Mouse (Mus musculus) olfactory bulb, adult 2 months (tissue): Measurements from ENCODE around the gene Tnfaip8l1. TPM values are rescaled to one million over a fixed set of nuclear protein-coding genes. Genes with fewer than 3 reads are reported as not detected.

Source experiments
- H3K27ac ChIP-seq: fragments of 200-500 bp; 2 replicates; pipeline ENCODE4 v1.5.1; 2012; ENCODE audit warnings: low read depth, low read length; ENCODE audit not compliant: insufficient read depth
- H3K4me1 ChIP-seq: fragments of 200-500 bp; 2 replicates; pipeline ENCODE4 v1.6.1; 2012; ENCODE audit warnings: low read length; ENCODE audit not compliant: control insufficient read depth, insufficient read depth
- H3K4me3 ChIP-seq: fragments of 200-500 bp; 2 replicates; pipeline ENCODE4 v1.5.1; 2012; ENCODE audit warnings: mild to moderate bottlenecking, low read depth, low read length, moderate library complexity; ENCODE audit not compliant: insufficient read depth
- CTCF ChIP-seq: fragments of 200-500 bp; IDR thresholded peaks from 2 replicates; pipeline ENCODE4 v1.5.1; 2012; ENCODE audit warnings: low read depth, mild to moderate bottlenecking, low read length, moderate library complexity; ENCODE audit not compliant: insufficient read depth
- POLR2A ChIP-seq: fragments of 200-500 bp; IDR thresholded peaks from 2 replicates; pipeline ENCODE4 v1.6.1; 2012; ENCODE audit warnings: mild to moderate bottlenecking, low read depth, low read length, moderate library complexity; ENCODE audit not compliant: insufficient read depth
- WGBS: fragments of 180-500 bp; shearing (Covaris S2); methylation state at CpG from one replicate; pipeline ENCODE4 v1.1.7; 2018; 5-methylcytosine and 5-hydroxymethylcytosine counted together
- polyA plus RNA-seq: library from polyadenylated mRNA; stranded (reverse); fragments of >200 nt; gene quantifications from 2 replicates; pipeline ENCODE4 v1.2.4, GENCODE M21; 2012; ENCODE audit warnings: low replicate concordance; ENCODE audit not compliant: missing spikeins, insufficient read depth, insufficient read length

Tnfaip8l1 gene
- polyA plus RNA-seq, 1 experiment, result not detected

GRCm38 (mm10) chr17:56218377-56219191 is 56.3 kb downstream of the Tnfaip8l1 start, which contains the start of gene Dpp9:
TSS of gene Dpp9 (minus strand) at chr17:56218905.
- peaks cover 25% of the 10 kb centered on the region for H3K4me1 ChIP-seq
- peak within 1 kb of the TSS; percentile 85 for H3K27ac ChIP-seq
- WGBS, result under 1% methylated on average over 74 of the region's 78 CpGs
- TF ChIP-seq CTCF, result no peak
- TF ChIP-seq POLR2A, result peak; percentile 73
- peak within 1 kb of the TSS; percentile 92 for H3K4me3 ChIP-seq

GRCm38 (mm10) chr17:56219251-56219650 is 57.0 kb downstream of the Tnfaip8l1 start:
- TF ChIP-seq CTCF (no peak), POLR2A (no peak)
- peak overlapping the region; percentile 92 for H3K4me3 ChIP-seq
- peak overlapping the region; percentile 55 for H3K27ac ChIP-seq
- 36% methylated on average over 12 of the region's 12 CpGs for whole genome bisulfite sequencing
- H3K4me1 ChIP-seq, result peaks cover 25% of the 10 kb centered on the region

- no peak for TF ChIP-seq POLR2A
- TF ChIP-seq CTCF, result no peak
- peaks cover 25% of the 10 kb centered on the region for H3K4me1 ChIP-seq
- H3K4me3 ChIP-seq, result no peak overlapping the region
- 69% methylated on average over 3 of the region's 3 CpGs for WGBS
- H3K27ac ChIP-seq, result no peak overlapping the region
Observed at GRCm38 (mm10) chr17:56219805-56220204, 57.5 kb downstream of the Tnfaip8l1 start.

Other genes with a start within 250 kb of the Tnfaip8l1 start
- not detected in 2 replicates for gene Zfp119b, start 213.0 kb upstream of the Tnfaip8l1 start, polyA plus RNA-seq
- gene Ebi3, start 209.8 kb upstream of the Tnfaip8l1 start, polyA plus RNA-seq, result not detected in 2 replicates
- not detected in 2 replicates for gene Yju2, start 203.4 kb upstream of the Tnfaip8l1 start, polyA plus RNA-seq
- gene Shd, start 192.0 kb upstream of the Tnfaip8l1 start, polyA plus RNA-seq, result not detected in 2 replicates
- not detected in 2 replicates for gene Fsd1, start 176.0 kb upstream of the Tnfaip8l1 start, polyA plus RNA-seq
- gene Stap2, start 156.9 kb upstream of the Tnfaip8l1 start, polyA plus RNA-seq, result not detected in 2 replicates
- not detected in 2 replicates for gene Mpnd, start 156.8 kb upstream of the Tnfaip8l1 start, polyA plus RNA-seq
- not detected in 2 replicates for gene Sh3gl1, start 125.8 kb upstream of the Tnfaip8l1 start, polyA plus RNA-seq
- gene Chaf1a, start 122.0 kb upstream of the Tnfaip8l1 start, polyA plus RNA-seq, result not detected in 2 replicates
- not detected in 2 replicates for gene Ubxn6, start 87.4 kb upstream of the Tnfaip8l1 start, polyA plus RNA-seq
- gene Hdgfl2, start 82.8 kb upstream of the Tnfaip8l1 start, polyA plus RNA-seq, result 483 TPM in 1 of 2 replicates, not detected in the other
- gene Plin4, start 52.7 kb upstream of the Tnfaip8l1 start, polyA plus RNA-seq, result not detected in 2 replicates
- not detected in 2 replicates for gene Plin5, start 44.9 kb upstream of the Tnfaip8l1 start, polyA plus RNA-seq
- not detected in 2 replicates for gene Lrg1, start 40.5 kb upstream of the Tnfaip8l1 start, polyA plus RNA-seq
- gene Sema6b, start 22.1 kb upstream of the Tnfaip8l1 start, polyA plus RNA-seq, result not detected in 2 replicates
- gene Mydgf, start 21.4 kb downstream of the Tnfaip8l1 start, polyA plus RNA-seq, result not detected in 2 replicates
- not detected in 2 replicates for gene Dpp9, start 56.4 kb downstream of the Tnfaip8l1 start, polyA plus RNA-seq
- gene Fem1a, start 94.3 kb downstream of the Tnfaip8l1 start, polyA plus RNA-seq, result not detected in 2 replicates
- gene Ticam1, start 114.3 kb downstream of the Tnfaip8l1 start, polyA plus RNA-seq, result not detected in 2 replicates
- gene Plin3, start 130.4 kb downstream of the Tnfaip8l1 start, polyA plus RNA-seq, result not detected in 2 replicates
- not detected in 2 replicates for gene Arrdc5, start 137.8 kb downstream of the Tnfaip8l1 start, polyA plus RNA-seq
- not detected in 2 replicates for gene Uhrf1, start 140.8 kb downstream of the Tnfaip8l1 start, polyA plus RNA-seq
- not detected in 2 replicates for gene Kdm4b, start 163.6 kb downstream of the Tnfaip8l1 start, polyA plus RNA-seq